Mouse (Mus musculus) neural tube, embryonic 15.5 days (tissue): ENCODE results near the gene Alx3. TPM values are rescaled to one million over a fixed set of nuclear protein-coding genes. Genes with fewer than 3 reads are reported as not detected.

ENCODE experiments used
- ATAC-seq: fragments of 200-750 bp; cut with Nextera tagmentation; 2 replicates; pipeline ENCODE4 v1.8.0; 2017; ENCODE audit warnings: mild to moderate bottlenecking, moderate TSS enrichment, moderate library complexity; ENCODE audit not compliant: low FRiP score
- H3K27ac ChIP-seq: fragments of 300-500 bp; sonication (generic); replicated peaks from 2 replicates; pipeline ENCODE4 v1.5.1; 2015; ENCODE audit warnings: mild to moderate bottlenecking, inconsistent platforms
- H3K27me3 ChIP-seq: fragments of 300-500 bp; sonication (generic); replicated peaks from 2 replicates; pipeline ENCODE4 v1.6.1; 2015; ENCODE audit warnings: inconsistent platforms
- H3K36me3 ChIP-seq: fragments of 300-500 bp; sonication (generic); 2 replicates; pipeline ENCODE4 v1.6.1; 2015; ENCODE audit warnings: inconsistent platforms
- H3K4me1 ChIP-seq: fragments of 300-500 bp; sonication (generic); 2 replicates; pipeline ENCODE4 v1.6.1; 2015; ENCODE audit warnings: inconsistent platforms
- H3K4me2 ChIP-seq: fragments of 300-500 bp; sonication (generic); 2 replicates; pipeline ENCODE4 v1.6.1; 2015; ENCODE audit warnings: inconsistent platforms, mild to moderate bottlenecking, moderate library complexity
- H3K4me3 ChIP-seq: fragments of 300-500 bp; sonication (generic); replicated peaks from 2 replicates; pipeline ENCODE4 v1.5.1; 2015; ENCODE audit warnings: mild to moderate bottlenecking, inconsistent platforms
- H3K9ac ChIP-seq: fragments of 300-500 bp; sonication (generic); replicated peaks from 2 replicates; pipeline ENCODE4 v1.6.1; 2015; ENCODE audit warnings: mild to moderate bottlenecking, inconsistent platforms
- H3K9me3 ChIP-seq: fragments of 300-500 bp; sonication (generic); replicated peaks from 2 replicates; pipeline ENCODE4 v1.6.1; 2016; ENCODE audit warnings: inconsistent platforms
- WGBS: fragments of 180-500 bp; shearing (Covaris S2); methylation state at CpG from one replicate; pipeline ENCODE4 v1.1.7; 2015; ENCODE audit warnings: mixed read lengths; 5-methylcytosine and 5-hydroxymethylcytosine counted together
- polyA plus RNA-seq: library from polyadenylated mRNA; unstranded; fragments of >200 nt; fragmentation: Nextera tagmentation; extraction: Ambion mirVana; gene quantifications from 2 replicates; pipeline ENCODE4 v1.2.1, GENCODE M21; 2015

Gene Alx3
- 0.09 TPM in 1 of 2 replicates, not detected in the other for polyA plus RNA-seq

- H3K9me3 ChIP-seq = no peaks in the 10 kb centered on the region
- under 1% methylated on average over 33 of the region's 46 CpGs for WGBS
- peaks cover 18% of the 10 kb centered on the region for H3K4me1 ChIP-seq
- peak within 1 kb of the TSS; percentile 28 for H3K4me3 ChIP-seq
- H3K27me3 ChIP-seq = peaks cover 81% of the 10 kb centered on the region
- H3K9ac ChIP-seq = no peak within 1 kb of the TSS
- H3K4me2 ChIP-seq = peak within 1 kb of the TSS; percentile 55
- ATAC-seq = peak; percentile 45; the same call in 1 of the 2 replicates
- no peak within 1 kb of the TSS for H3K27ac ChIP-seq
- no peaks in the 10 kb centered on the region for H3K36me3 ChIP-seq
These were observed at the start of gene Alx3 for GRCm38 (mm10) chr3:107594662-107595263. TSS of gene Alx3 (plus strand) at chr3:107595031.

- no peak overlapping the region for H3K4me3 ChIP-seq
- no peaks in the 10 kb centered on the region for H3K9me3 ChIP-seq
These were observed 49.6 kb upstream of the Alx3 start for GRCm38 (mm10) chr3:107545278-107545677.

GRCm38 (mm10) chr3:107545716-107546412, 49.0 kb upstream of the Alx3 start:
- Histone ChIP-seq H3K4me3 (no peak overlapping the region), H3K27ac (peak overlapping the region; percentile 51; the same call in 1 of the 2 replicates), H3K27me3 (no peaks in the 10 kb centered on the region), H3K9me3 (no peaks in the 10 kb centered on the region), H3K4me1 (peaks cover 27% of the 10 kb centered on the region), H3K4me2 (no peak overlapping the region), H3K9ac (no peak overlapping the region), H3K36me3 (no peaks in the 10 kb centered on the region)
- 18% methylated on average over 10 of the region's 10 CpGs for WGBS
- peak; percentile 80 for ATAC-seq

More at GRCm38 (mm10) chr3:107545278-107545677, 49.6 kb upstream of the Alx3 start:
- Histone ChIP-seq H3K27ac (0 out of 2 replicates have a peak overlapping the region, but pooled peaks have one; percentile 51), H3K36me3 (no peaks in the 10 kb centered on the region), H3K4me1 (peaks cover 27% of the 10 kb centered on the region), H3K9ac (no peak overlapping the region), H3K27me3 (no peaks in the 10 kb centered on the region), H3K4me2 (no peak overlapping the region)
- ATAC-seq = no peak
- 58% methylated on average over 5 of the region's 5 CpGs for WGBS

- Histone ChIP-seq H3K4me3 (no peak overlapping the region), H3K9me3 (no peaks in the 10 kb centered on the region), H3K27me3 (no peaks in the 10 kb centered on the region), H3K36me3 (no peaks in the 10 kb centered on the region), H3K4me1 (peaks cover 27% of the 10 kb centered on the region), H3K27ac (no peak overlapping the region), H3K9ac (no peak overlapping the region), H3K4me2 (no peak overlapping the region)
- WGBS = 31% methylated on average over 2 of the region's 2 CpGs
- peak; percentile 15; the same call in 1 of the 2 replicates for ATAC-seq
These were observed 47.9 kb upstream of the Alx3 start for GRCm38 (mm10) chr3:107546956-107547355.

GRCm38 (mm10) chr3:107550409-107551049, 44.3 kb upstream of the Alx3 start:
- Histone ChIP-seq H3K27ac (no peak overlapping the region), H3K4me2 (no peak overlapping the region), H3K27me3 (peaks cover 11% of the 10 kb centered on the region), H3K36me3 (no peaks in the 10 kb centered on the region), H3K4me1 (peaks cover 37% of the 10 kb centered on the region), H3K9me3 (no peaks in the 10 kb centered on the region), H3K9ac (no peak overlapping the region), H3K4me3 (no peak overlapping the region)
- no peak for ATAC-seq
- 72% methylated on average over 17 of the region's 17 CpGs for WGBS

- H3K27me3 ChIP-seq = peaks cover 24% of the 10 kb centered on the region
- WGBS = 94% methylated on average over 2 of the region's 2 CpGs
- H3K27ac ChIP-seq = no peak within 1 kb of the TSS
- no peak within 1 kb of the TSS for H3K9ac ChIP-seq
- no peak within 1 kb of the TSS for H3K4me3 ChIP-seq
- H3K36me3 ChIP-seq = no peaks in the 10 kb centered on the region
- H3K9me3 ChIP-seq = no peaks in the 10 kb centered on the region
- H3K4me1 ChIP-seq = peaks cover 16% of the 10 kb centered on the region
- no peak for ATAC-seq
- H3K4me2 ChIP-seq = no peak within 1 kb of the TSS
These were observed 40.0 kb upstream of the Alx3 start, which contains the start of gene Ubl4b for GRCm38 (mm10) chr3:107554842-107555241. TSS of gene Ubl4b (minus strand) at chr3:107555073.

- H3K4me1 ChIP-seq = 0 out of 2 replicates have a peak, but pooled peaks cover 6% of the 10 kb centered on the region
- H3K4me2 ChIP-seq = no peak overlapping the region
- H3K27ac ChIP-seq = no peak overlapping the region
- H3K27me3 ChIP-seq = peaks cover 33% of the 10 kb centered on the region
- peak; percentile 24; the same call in 1 of the 2 replicates for ATAC-seq
- H3K36me3 ChIP-seq = no peaks in the 10 kb centered on the region
- no peak overlapping the region for H3K9ac ChIP-seq
- H3K9me3 ChIP-seq = no peaks in the 10 kb centered on the region
- WGBS = 37% methylated on average over 3 of the region's 3 CpGs
- no peak overlapping the region for H3K4me3 ChIP-seq
These were observed 36.1 kb upstream of the Alx3 start for GRCm38 (mm10) chr3:107558740-107559139.

GRCm38 (mm10) chr3:107559183-107559582, 35.6 kb upstream of the Alx3 start:
- no peak overlapping the region for H3K27ac ChIP-seq
- H3K4me3 ChIP-seq = no peak overlapping the region
- peaks cover 33% of the 10 kb centered on the region for H3K27me3 ChIP-seq
- H3K4me2 ChIP-seq = no peak overlapping the region
- H3K9me3 ChIP-seq = no peaks in the 10 kb centered on the region
- 0 out of 2 replicates have a peak, but pooled peaks cover 6% of the 10 kb centered on the region for H3K4me1 ChIP-seq
- H3K9ac ChIP-seq = no peak overlapping the region
- WGBS = 11% methylated on average over 3 of the region's 3 CpGs
- H3K36me3 ChIP-seq = no peaks in the 10 kb centered on the region
- peak; percentile 53 for ATAC-seq

- no peaks in the 10 kb centered on the region for H3K36me3 ChIP-seq
- no peak overlapping the region for H3K4me2 ChIP-seq
- 51% methylated on average over 2 of the region's 2 CpGs for WGBS
- no peak for ATAC-seq
- no peak overlapping the region for H3K4me3 ChIP-seq
- no peak overlapping the region for H3K27ac ChIP-seq
- H3K4me1 ChIP-seq = 0 out of 2 replicates have a peak, but pooled peaks cover 3% of the 10 kb centered on the region
- no peaks in the 10 kb centered on the region for H3K9me3 ChIP-seq
- H3K27me3 ChIP-seq = peaks cover 24% of the 10 kb centered on the region
- H3K9ac ChIP-seq = no peak overlapping the region
These were observed 32.7 kb upstream of the Alx3 start for GRCm38 (mm10) chr3:107562104-107562503.

GRCm38 (mm10) chr3:107562591-107562990, 32.2 kb upstream of the Alx3 start:
- Histone ChIP-seq H3K4me2 (no peak overlapping the region), H3K9me3 (no peaks in the 10 kb centered on the region), H3K4me1 (0 out of 2 replicates have a peak, but pooled peaks cover 3% of the 10 kb centered on the region), H3K27ac (no peak overlapping the region), H3K27me3 (peaks cover 19% of the 10 kb centered on the region), H3K36me3 (no peaks in the 10 kb centered on the region), H3K9ac (no peak overlapping the region), H3K4me3 (no peak overlapping the region)
- 62% methylated on average over 4 of the region's 4 CpGs for WGBS
- ATAC-seq = no peak

- WGBS = 40% methylated on average over 4 of the region's 4 CpGs
- Histone ChIP-seq H3K4me1 (0 out of 2 replicates have a peak, but pooled peaks cover 3% of the 10 kb centered on the region), H3K4me2 (no peak overlapping the region), H3K36me3 (no peaks in the 10 kb centered on the region), H3K27me3 (peaks cover 14% of the 10 kb centered on the region; the same call in 1 of the 2 replicates), H3K9me3 (no peaks in the 10 kb centered on the region), H3K4me3 (no peak overlapping the region), H3K27ac (no peak overlapping the region), H3K9ac (no peak overlapping the region)
- ATAC-seq = no peak
These were observed 31.0 kb upstream of the Alx3 start for GRCm38 (mm10) chr3:107563880-107564279.
